In the genomic region with DNA sequence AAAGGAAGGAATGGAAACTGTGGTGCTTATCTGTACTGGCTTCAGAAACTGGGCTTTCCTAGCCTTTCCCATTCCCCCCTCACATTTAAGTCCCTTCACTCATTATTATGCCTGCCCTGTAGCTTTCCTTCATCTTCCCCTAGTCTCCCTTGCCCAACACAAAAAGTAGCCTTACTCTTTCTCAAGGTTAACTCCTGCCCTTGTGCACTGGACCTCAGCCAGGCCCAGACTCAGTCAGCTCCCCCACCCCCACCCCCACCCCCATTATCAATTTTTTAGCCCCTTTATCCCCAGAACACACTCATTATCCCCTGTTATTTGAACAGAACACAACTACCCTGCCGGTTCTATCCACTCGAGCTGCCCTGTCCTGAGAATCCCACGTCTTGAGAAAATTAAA, we compare ENCODE assay signal across 10 mouse cellular contexts. TPM values are rescaled to one million over a fixed set of nuclear protein-coding genes. Genes with fewer than 3 reads are reported as not detected.
DNase-seq lines count a peak whose midpoint lies in the region; ATAC-seq and TF ChIP-seq lines count a peak whose summit lies in the region.
"Had no signal": no experiment of that assay in that cellular context is flagged by ENCODE, and none has a peak within 500 bp of the region (broad histone marks: within the 10 kb centered on the region; RNA-seq: fewer than 3 reads in every experiment).

No protein-coding gene starts in this region.

- peak overlapping the region; percentile 54; the same call in 1 of the 2 replicates for H3K4me3 ChIP-seq in liver, adult 2 months (ENCODE audit: insufficient read depth, low read depth, low read length)
- peak overlapping the region; percentile 86 for H3K4me3 ChIP-seq in embryonic facial prominence, embryonic 15.5 days (replicated peaks)
- peak overlapping the region; percentile 76 for H3K4me3 ChIP-seq in intestine, embryonic 14.5 days (ENCODE audit: low read depth, low read length)
- peak overlapping the region; percentile 83 for H3K4me3 ChIP-seq in myocyte

- H3K79me2 ChIP-seq in liver, adult 2 months (ENCODE audit: control insufficient read depth, insufficient read depth, low read length) = peaks cover 3% of the 10 kb centered on the region; the same call in 1 of the 2 replicates
- H3K79me2 ChIP-seq in myocyte (ENCODE audit: control insufficient read depth, insufficient read depth) = peaks cover 32% of the 10 kb centered on the region

- 86% methylated on average over 3 of the region's 3 CpGs for WGBS in liver, adult 2 months
- 53% methylated on average over 3 of the region's 3 CpGs for WGBS in embryonic facial prominence, embryonic 15.5 days
- 52% methylated on average over 3 of the region's 3 CpGs for WGBS in intestine, embryonic 14.5 days

- H3K4me2 ChIP-seq in embryonic facial prominence, embryonic 15.5 days (replicated peaks) = peak overlapping the region; percentile 50
- peak overlapping the region; percentile 61 for H3K4me2 ChIP-seq in intestine, embryonic 14.5 days (ENCODE audit: low read length)
- peak overlapping the region; percentile 81 for H3K4me2 ChIP-seq in myocyte (ENCODE audit: low read depth)

- H3ac ChIP-seq in myocyte (ENCODE audit: control insufficient read depth, insufficient read length) = no peak overlapping the region

- H3K4me1 ChIP-seq in liver, adult 2 months (ENCODE audit: control insufficient read depth, insufficient read depth, low read length) = peaks cover 4% of the 10 kb centered on the region; the same call in 1 of the 2 replicates
- H3K4me1 ChIP-seq in embryonic facial prominence, embryonic 15.5 days = peaks cover 13% of the 10 kb centered on the region
- H3K4me1 ChIP-seq in intestine, embryonic 14.5 days (replicated peaks; ENCODE audit: control insufficient read depth, insufficient read depth, low read length) = peaks cover 10% of the 10 kb centered on the region

- H3K9me3 ChIP-seq in embryonic facial prominence, embryonic 15.5 days (replicated peaks) = no peaks in the 10 kb centered on the region
- no peaks in the 10 kb centered on the region for H3K9me3 ChIP-seq in intestine, embryonic 14.5 days (ENCODE audit: control insufficient read depth, low read length)

- no peaks in the 10 kb centered on the region for H3K27me3 ChIP-seq in liver, adult 2 months (ENCODE audit: control insufficient read depth, insufficient read depth, low read length)
- H3K27me3 ChIP-seq in embryonic facial prominence, embryonic 15.5 days = no peaks in the 10 kb centered on the region
- H3K27me3 ChIP-seq in intestine, embryonic 14.5 days (replicated peaks; ENCODE audit: control insufficient read depth, insufficient read depth, low read length) = no peaks in the 10 kb centered on the region
- no peaks in the 10 kb centered on the region for H3K27me3 ChIP-seq in myocyte (ENCODE audit: control insufficient read depth, insufficient read depth, insufficient read length)

- DNase-seq in liver, adult 2 months (ENCODE audit: extremely low read depth, low read depth, low spot score) = no peak
- DNase-seq in liver = no peak
- DNase-seq in intestine, embryonic 14.5 days (ENCODE audit: low spot score) = no peak
- DNase-seq in embryo, embryonic 10.5 days (ENCODE audit: low spot score) = no peak
- DNase-seq in urinary bladder, adult 2 months (ENCODE audit: low spot score) = no peak
- DNase-seq: adrenal gland, adult 8-10 months; kidney, postnatal 4 days had no signal

- TF ChIP-seq CTCF in liver, adult 2 months (IDR thresholded peaks at IDR 0.05; ENCODE audit: low read depth, low read length) = no peak

- no peak overlapping the region for H3K9ac ChIP-seq in liver, adult 2 months (ENCODE audit: low read depth, low read length)
- H3K9ac ChIP-seq in embryonic facial prominence, embryonic 15.5 days = peak overlapping the region; percentile 58; the same call in 1 of the 2 replicates
- peak overlapping the region; percentile 54; the same call in 1 of the 2 replicates for H3K9ac ChIP-seq in intestine, embryonic 14.5 days (ENCODE audit: low read length)

- TF ChIP-seq POLR2A in liver, adult 2 months (IDR thresholded peaks at IDR 0.05; ENCODE audit: extremely low read depth, insufficient read depth, low read length) = no peak
- no peak for TF ChIP-seq POLR2A in myocyte (IDR thresholded peaks at IDR 0.05; ENCODE audit: insufficient read length, low read depth)

- H3K36me3 ChIP-seq in liver, adult 2 months (ENCODE audit: control insufficient read depth, insufficient read depth, low read length) = no peaks in the 10 kb centered on the region
- H3K36me3 ChIP-seq in embryonic facial prominence, embryonic 15.5 days = no peaks in the 10 kb centered on the region
- no peaks in the 10 kb centered on the region for H3K36me3 ChIP-seq in intestine, embryonic 14.5 days (ENCODE audit: control insufficient read depth, insufficient read depth, low read length)
- H3K36me3 ChIP-seq in myocyte (ENCODE audit: control insufficient read depth, insufficient read depth) = no peaks in the 10 kb centered on the region

- no peak overlapping the region for H3K27ac ChIP-seq in liver, adult 2 months (replicated peaks; ENCODE audit: insufficient read depth, low read depth, low read length)
- peak overlapping the region; percentile 79 for H3K27ac ChIP-seq in embryonic facial prominence, embryonic 15.5 days (replicated peaks)
- no peak overlapping the region for H3K27ac ChIP-seq in intestine, embryonic 14.5 days (ENCODE audit: low read depth)

- no peak for ATAC-seq in embryonic facial prominence, embryonic 15.5 days (ENCODE audit: insufficient number of reproducible peaks, low FRiP score, low TSS enrichment, low read depth)
- ATAC-seq in intestine, embryonic 14.5 days (replicated peaks; ENCODE audit: low FRiP score, low TSS enrichment, low read depth) = no peak
- no peak for ATAC-seq in CD4-positive, CD25-positive, alpha-beta regulatory T cell, adult 4 months

TF ChIP-seq in myocyte, 11 proteins besides CTCF, POLR2A, EP300 and RAD21:
- TF ChIP-seq TCF12 (IDR thresholded peaks at IDR 0.05; ENCODE audit: insufficient read depth, poor library complexity, severe bottlenecking) (no peak), MAX (IDR thresholded peaks at IDR 0.05; ENCODE audit: low read depth) (no peak), SRF (IDR thresholded peaks at IDR 0.05; ENCODE audit: control insufficient read depth, insufficient read length, low read depth) (no peak), USF1 (IDR thresholded peaks at IDR 0.05; ENCODE audit: low read depth) (no peak), REST (IDR thresholded peaks at IDR 0.05; ENCODE audit: insufficient read depth, insufficient read length) (no peak), E2F4 (IDR thresholded peaks at IDR 0.05; ENCODE audit: insufficient read depth) (no peak), CEBPB (IDR thresholded peaks at IDR 0.05; ENCODE audit: insufficient read depth, poor library complexity, severe bottlenecking) (no peak), MYOD1 (IDR thresholded peaks at IDR 0.05; ENCODE audit: control insufficient read depth in 1 of 3, insufficient read length in 2 of 3, low read depth in 2 of 3) (no peak), TCF3 (IDR thresholded peaks at IDR 0.05; ENCODE audit: insufficient read length, low read depth) (no peak), POLR2AphosphoS2 (IDR thresholded peaks at IDR 0.05; ENCODE audit: insufficient read length, low read depth) (no peak), MYOG (IDR thresholded peaks at IDR 0.05; ENCODE audit: control insufficient read depth in 1 of 3, insufficient read depth in 1 of 3, insufficient read length in 2 of 3, low read depth in 2 of 3) (no peak)

RNA-seq across cellular contexts. Expression of gene Glce, which starts 1.0 kb away (rescaled TPM):
- 18.3 and 24.3 TPM in 2 replicates for total RNA-seq in liver, adult 2 months (2014; rRNA removed)
- 3.0 and 4.6 TPM in 2 replicates for polyA plus RNA-seq in liver, adult 2 months (2012; rRNA removed)
- polyA plus RNA-seq in embryonic facial prominence, embryonic 15.5 days (2015; fragmentation: Nextera tagmentation; extraction: Ambion mirVana) = 33.1 and 34.6 TPM in 2 replicates
- polyA plus RNA-seq in intestine, embryonic 14.5 days (2014; fragmentation: Nextera tagmentation; extraction: Ambion mirVana) = 25.2 and 27.8 TPM in 2 replicates
- 32.0 TPM for polyA plus RNA-seq in myocyte (2012; fragmentation: generic; extraction: Trizol)
- 1 to 10 TPM; 7.4 to 8.2 TPM for polyA plus RNA-seq in CD4-positive, CD25-positive, alpha-beta regulatory T cell, adult 4 months (2017; shearing (Covaris generic))
- polyA plus RNA-seq in urinary bladder, adult 2 months (2012; rRNA removed) = 11.1 and 12.6 TPM in 2 replicates
